Mouse (Mus musculus) adrenal gland (tissue): Measurements from ENCODE around the gene Hoxd10.

Experiments
- intact Hi-C: fragments of 180-260 bp; cut with DNase I; formaldehyde crosslinking; loops from one replicate; pipeline ENCODE4 v1.15.1; 2025

Gene Hoxd10

DNA sequence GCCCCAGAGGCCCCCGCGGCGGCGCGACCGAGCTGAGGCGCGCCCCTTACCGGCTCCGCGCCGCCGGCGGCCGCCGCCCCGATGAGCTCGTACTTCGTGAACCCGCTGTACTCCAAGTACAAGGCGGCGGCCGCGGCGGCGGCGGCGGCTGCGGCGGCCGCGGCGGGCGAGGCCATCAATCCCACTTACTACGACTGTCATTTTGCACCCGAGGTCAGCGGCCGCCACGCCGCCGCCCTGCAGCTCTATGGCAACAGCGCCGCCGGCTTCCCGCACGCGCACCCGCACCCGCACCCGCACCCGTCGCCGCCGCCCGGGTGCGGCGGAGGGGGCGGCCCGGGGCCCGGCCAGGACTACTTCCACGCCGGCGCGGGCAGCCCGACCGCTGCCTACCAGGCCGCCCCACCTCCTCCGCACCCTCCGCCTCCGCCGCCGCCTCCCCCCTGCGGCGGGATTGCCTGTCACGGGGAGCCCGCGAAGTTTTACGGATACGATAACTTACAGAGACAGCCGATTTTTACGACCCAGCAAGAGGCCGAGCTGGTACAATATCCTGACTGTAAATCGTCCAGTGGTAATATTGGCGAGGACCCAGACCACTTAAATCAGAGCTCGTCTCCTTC is 13.9 kb downstream of the Hoxd10 start:
- intact Hi-C loops, result loop anchor here (2.0 kb wide), 1 partner anchor 433 kb away; no protein-coding TSS in a partner anchor

GRCm38 (mm10) chr2:74706393-74706960 is 14.8 kb downstream of the Hoxd10 start:
- intact Hi-C loops, result no loop called here

DNA sequence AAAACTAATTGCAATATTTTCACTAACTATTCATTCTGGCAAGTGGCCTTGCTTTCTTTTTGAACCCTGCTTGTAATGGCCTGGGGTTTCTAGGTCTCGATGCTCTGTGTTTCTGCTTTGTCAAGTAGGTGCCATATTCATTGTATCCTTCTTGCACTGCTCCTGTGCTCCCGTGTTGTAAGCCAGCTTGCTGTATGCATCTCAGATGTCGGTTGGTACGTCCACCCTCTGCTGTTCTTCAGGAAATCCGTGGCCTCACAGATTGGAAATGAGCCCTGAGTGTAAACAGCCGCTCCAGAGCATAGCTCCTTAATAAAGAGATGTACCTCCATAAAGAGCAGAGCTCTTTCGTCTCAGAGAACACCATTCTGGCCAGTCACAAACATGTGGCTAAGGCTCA is 15.9 kb downstream of the Hoxd10 start:
- intact Hi-C loops, result no loop called here

DNA sequence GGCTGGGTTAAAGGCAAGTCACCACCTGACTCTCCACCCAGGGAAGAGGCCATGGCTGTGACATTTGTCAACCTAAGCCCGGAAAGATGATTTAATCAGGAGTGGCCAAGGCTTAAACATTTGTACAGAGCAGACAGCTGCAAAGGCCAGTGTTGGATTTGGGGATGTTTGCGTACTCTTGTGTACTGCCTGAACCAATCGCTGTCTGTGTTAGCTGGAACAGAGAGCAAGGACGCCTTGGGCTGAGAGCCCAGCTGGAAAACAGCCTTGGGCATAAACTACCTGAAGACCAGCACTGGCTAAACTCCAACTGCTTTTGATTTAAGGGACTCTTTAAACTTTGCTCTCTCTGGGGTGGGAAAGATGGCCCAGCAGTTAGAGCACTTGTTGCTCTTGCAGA is 17.0 kb downstream of the Hoxd10 start:
- intact Hi-C loops, result no loop called here

- intact Hi-C loops, result loop anchor here (10.0 kb wide), 1 partner anchor 115 kb away; the partner anchor contains the start of gene Mtx2
These were observed 18.0 kb downstream of the Hoxd10 start for GRCm38 (mm10) chr2:74709465-74710419.

DNA sequence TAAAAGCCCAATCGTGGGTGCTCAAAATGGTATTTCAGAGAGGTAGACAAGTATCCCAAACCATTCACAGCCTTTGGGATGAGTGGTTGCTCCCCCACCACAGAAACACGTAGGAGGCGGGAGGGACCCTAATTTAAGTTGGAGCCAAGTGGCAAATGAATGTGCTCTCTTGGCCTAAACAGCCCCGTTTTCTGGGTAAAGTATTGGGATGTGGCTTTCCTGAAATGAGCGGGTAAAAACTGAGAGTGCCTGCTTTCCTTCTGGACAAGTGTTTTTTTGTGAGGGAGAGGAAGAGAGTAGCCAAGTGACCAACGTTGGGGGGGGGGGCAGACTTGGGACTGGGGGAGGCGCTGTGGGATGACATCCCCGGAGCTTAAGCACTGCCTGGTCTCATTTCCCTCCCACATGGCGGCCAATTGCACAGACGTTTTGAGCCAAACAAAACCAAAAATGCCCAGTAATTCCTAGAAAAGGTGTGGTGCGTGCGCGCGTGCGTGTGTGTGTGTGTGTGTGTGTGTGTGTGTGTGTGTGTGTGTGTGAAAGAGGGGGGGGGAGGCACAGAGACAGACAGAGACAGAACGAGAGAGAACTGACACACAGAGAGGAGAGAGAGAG is 19.3 kb downstream of the Hoxd10 start:
- intact Hi-C loops, result loop anchor here (10.0 kb wide), 1 partner anchor 114 kb away; the partner anchor contains the start of gene Mtx2

DNA sequence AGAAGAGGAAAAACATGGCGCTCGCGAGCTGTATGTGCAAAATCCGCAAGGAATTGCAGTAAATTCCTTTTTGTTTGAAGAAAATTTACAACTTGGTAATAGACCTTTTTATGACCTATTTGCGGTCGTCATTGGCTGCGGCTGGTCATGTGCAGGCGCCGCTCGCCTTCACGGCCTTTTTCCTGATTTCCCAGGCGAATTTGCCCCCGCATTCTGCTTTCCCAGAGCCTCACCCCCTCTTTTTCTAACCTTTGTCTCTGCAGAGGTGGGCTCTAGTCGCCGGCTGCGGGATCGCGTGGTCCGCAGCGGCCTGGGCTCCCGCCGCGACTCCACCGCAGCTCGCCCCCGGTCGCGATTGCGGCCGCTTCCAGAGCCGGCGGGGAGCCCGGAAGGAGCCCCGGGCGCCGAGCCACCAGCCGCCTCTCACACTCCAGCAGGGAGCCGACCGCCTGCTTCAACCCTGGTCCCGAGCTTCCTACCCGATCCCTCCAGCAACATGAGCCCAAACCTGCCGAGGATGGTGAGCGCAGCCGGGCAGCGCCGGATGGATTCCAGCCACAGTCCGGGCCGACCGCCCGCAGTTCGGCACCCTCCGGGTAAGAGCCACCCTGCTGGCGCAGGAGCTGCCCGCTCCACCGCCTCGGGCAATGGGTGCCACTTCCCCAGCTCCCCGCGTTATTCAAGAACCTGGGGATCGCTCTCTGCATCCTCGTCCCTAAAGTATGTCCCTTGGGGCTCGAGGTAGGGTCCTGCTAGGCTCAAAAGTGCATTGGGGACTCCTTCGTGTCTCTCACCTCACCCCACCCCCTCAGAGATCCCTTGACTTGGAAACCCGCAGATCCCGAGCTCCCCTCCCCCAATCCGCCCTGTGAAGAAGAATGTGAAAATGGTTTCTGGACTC is 20.2 kb downstream of the Hoxd10 start, which contains the start of the genes Hoxd3 and Hoxd4:
Gene Hoxd3 (plus strand): TSS at position 207 of the 901 bp plus-strand sequence.
Gene Hoxd4 (plus strand): TSS at position 209 of the 901 bp plus-strand sequence.
- intact Hi-C loops, result loop anchor here (10.0 kb wide), 1 partner anchor 113 kb away; the partner anchor contains the start of gene Mtx2

DNA sequence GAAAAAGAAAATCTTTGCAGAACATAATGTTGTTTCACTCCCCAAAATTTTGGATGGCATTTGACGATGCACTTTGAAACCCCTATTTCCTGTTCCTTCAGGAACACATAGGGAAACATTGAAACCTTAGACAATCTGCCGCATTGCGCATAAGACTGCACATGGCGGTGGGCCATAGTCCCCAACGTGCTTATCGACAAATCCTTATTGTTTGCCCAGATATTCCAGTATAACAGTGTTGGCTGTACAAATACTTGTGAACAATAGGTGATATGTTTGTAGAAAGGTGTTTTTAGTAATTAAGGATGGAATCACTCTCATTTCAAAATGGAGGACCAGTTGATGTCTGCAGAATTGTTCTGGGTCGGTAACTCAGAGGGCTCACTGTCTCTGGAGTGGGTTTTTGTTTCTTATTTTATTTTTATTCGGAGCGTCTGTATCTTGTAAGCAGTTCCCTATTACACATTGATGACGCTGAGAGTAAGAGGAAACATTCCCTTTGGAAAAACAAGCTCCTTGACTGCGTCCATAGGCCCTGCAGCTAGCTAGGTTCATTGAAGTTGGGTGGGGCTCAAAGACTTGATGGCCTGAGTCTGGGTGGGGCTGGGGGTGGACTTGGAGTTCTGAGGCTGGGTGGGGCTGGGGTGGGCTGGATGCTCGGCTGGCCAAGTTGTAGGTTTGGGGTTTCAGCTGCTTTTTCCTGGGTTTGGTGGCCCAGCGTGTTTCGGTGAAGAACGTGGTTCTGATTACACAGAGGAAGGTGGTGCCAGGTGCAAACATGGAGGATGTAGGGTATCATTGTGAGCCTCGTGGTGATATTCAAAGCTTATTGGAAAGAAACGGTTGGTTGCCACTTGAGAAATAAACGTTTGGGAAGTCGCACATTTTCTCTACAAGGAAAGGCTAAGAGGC is 21.8 kb downstream of the Hoxd10 start:
- intact Hi-C loops, result loop anchor here (10.0 kb wide), 1 partner anchor 111 kb away; the partner anchor contains the start of gene Mtx2

DNA sequence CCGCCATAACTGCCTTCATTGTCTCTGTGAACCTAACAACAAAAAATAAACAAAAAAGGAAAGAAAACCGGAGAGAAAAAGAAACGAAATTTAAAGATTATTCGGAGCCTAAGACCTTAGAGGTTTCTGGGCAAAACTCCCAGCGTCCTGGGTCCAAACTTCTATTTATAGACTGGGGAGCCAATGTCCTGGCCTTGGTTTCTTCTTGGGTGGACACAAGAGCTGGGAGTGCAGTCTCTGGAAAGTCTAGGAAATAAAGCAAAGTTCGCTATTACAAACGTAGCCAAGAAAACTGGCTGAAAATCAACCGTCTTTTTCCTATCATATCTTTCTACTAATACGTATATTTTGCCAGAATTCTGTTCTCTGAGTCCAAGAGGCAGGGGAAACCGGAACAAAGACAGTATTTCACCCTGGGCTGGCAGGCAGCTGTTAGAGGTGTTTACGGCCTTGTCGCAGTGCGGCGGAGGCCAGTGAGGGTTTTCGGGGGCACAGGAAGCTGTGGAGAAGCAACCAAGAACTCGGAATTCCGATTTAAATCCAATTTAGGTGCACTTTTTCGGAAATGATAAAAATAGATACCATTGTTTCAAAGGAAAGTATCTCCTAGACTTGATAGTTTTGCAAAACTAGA is 22.5 kb downstream of the Hoxd10 start:
- intact Hi-C loops, result loop anchor here (10.0 kb wide), 1 partner anchor 111 kb away; the partner anchor contains the start of gene Mtx2

GRCm38 (mm10) chr2:74714881-74715280 is 23.2 kb downstream of the Hoxd10 start:
- intact Hi-C loops, result loop anchor here (1.0 to 10.0 kb wide), 3 partner anchors 110 to 422 kb away; partner anchors contain the start of gene Mtx2

- intact Hi-C loops, result loop anchor here (1.0 to 10.0 kb wide), 4 partner anchors 109 to 422 kb away; partner anchors contain the start of gene Mtx2
These were observed 23.9 kb downstream of the Hoxd10 start for GRCm38 (mm10) chr2:74715504-74716241.

GRCm38 (mm10) chr2:74720384-74720783 is 28.7 kb downstream of the Hoxd10 start:
- intact Hi-C loops, result no loop called here

- intact Hi-C loops, result no loop called here
These were observed 29.3 kb downstream of the Hoxd10 start for GRCm38 (mm10) chr2:74720955-74721491.

GRCm38 (mm10) chr2:74721882-74722281 is 30.2 kb downstream of the Hoxd10 start:
- intact Hi-C loops, result no loop called here

- intact Hi-C loops, result no loop called here
These were observed 31.2 kb downstream of the Hoxd10 start for GRCm38 (mm10) chr2:74722949-74723348.

GRCm38 (mm10) chr2:74724244-74725015 is 32.7 kb downstream of the Hoxd10 start:
- intact Hi-C loops, result no loop called here
